In the genomic region with DNA sequence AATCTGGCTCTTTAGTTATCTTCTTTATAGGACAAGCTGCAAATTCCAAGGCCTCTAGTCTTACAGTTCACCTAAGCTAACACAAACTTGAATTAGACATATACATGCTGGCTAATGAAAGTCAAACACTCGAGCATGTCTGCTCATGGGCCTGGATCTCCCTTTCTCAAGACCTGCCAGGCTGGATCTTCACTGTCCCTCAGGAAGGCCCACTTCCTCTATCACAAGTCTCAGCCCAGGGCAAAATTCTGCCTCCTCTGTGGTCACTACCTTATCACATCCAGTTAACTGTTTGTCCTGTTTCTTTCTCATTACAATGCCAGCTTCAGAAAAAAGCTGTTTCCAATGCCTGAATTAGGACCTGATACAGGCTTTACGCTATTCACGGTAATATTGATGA, we compare ENCODE assay signal across 20 mouse cellular contexts. TPM values are rescaled to one million over a fixed set of nuclear protein-coding genes. Genes with fewer than 3 reads are reported as not detected.
DNase-seq lines count a peak whose midpoint lies in the region; ATAC-seq lines count a peak whose summit lies in the region.
"Had no signal": no experiment of that assay in that cellular context is flagged by ENCODE, and none has a peak within 500 bp of the region (broad histone marks: within the 10 kb centered on the region; RNA-seq: fewer than 3 reads in every experiment).

No protein-coding gene starts in this region.

- H3K27ac ChIP-seq in heart, embryonic 11.5 days (ENCODE audit: low read depth, low read length) = peak overlapping the region; percentile 75
- peak overlapping the region; percentile 70 for H3K27ac ChIP-seq in heart, embryonic 15.5 days
- H3K27ac ChIP-seq: embryonic facial prominence, embryonic 10.5 days; forebrain, embryonic 13.5 days; hindbrain, embryonic 13.5 days; hindbrain, postnatal 0 days had no signal

- no peak overlapping the region for H3K4me3 ChIP-seq in heart, embryonic 11.5 days (ENCODE audit: low read depth, low read length)
- no peak overlapping the region for H3K4me3 ChIP-seq in heart, embryonic 15.5 days
- H3K4me3 ChIP-seq: embryonic facial prominence, embryonic 10.5 days; forebrain, embryonic 13.5 days; hindbrain, embryonic 13.5 days had no signal

- H3K4me2 ChIP-seq in heart, embryonic 11.5 days = peak overlapping the region; percentile 43
- H3K4me2 ChIP-seq in heart, embryonic 15.5 days = peak overlapping the region; percentile 1; the same call in 1 of the 2 replicates
- H3K4me2 ChIP-seq: forebrain, embryonic 13.5 days; hindbrain, embryonic 13.5 days had no signal

- no peaks in the 10 kb centered on the region for H3K9me3 ChIP-seq in heart, embryonic 11.5 days (replicated peaks; ENCODE audit: control insufficient read depth, low read length)
- H3K9me3 ChIP-seq in heart, embryonic 15.5 days (replicated peaks) = no peaks in the 10 kb centered on the region
- H3K9me3 ChIP-seq: embryonic facial prominence, embryonic 10.5 days; forebrain, embryonic 13.5 days; hindbrain, embryonic 13.5 days had no signal

- H3K36me3 ChIP-seq in heart, embryonic 11.5 days (ENCODE audit: control insufficient read depth, insufficient read depth, low read length) = no peaks in the 10 kb centered on the region
- H3K36me3 ChIP-seq in heart, embryonic 15.5 days = no peaks in the 10 kb centered on the region
- H3K36me3 ChIP-seq: embryonic facial prominence, embryonic 10.5 days had no signal

- WGBS in heart, embryonic 11.5 days (ENCODE audit: insufficient replicate concordance) = 25% methylated on average over 3 of the region's 3 CpGs
- WGBS in heart, embryonic 15.5 days = 34% methylated on average over 3 of the region's 3 CpGs

- H3K27me3 ChIP-seq in heart, embryonic 11.5 days (ENCODE audit: control insufficient read depth, insufficient read depth, low read length) = no peaks in the 10 kb centered on the region
- no peaks in the 10 kb centered on the region for H3K27me3 ChIP-seq in heart, embryonic 15.5 days
- H3K27me3 ChIP-seq: CH12.LX; forebrain, embryonic 13.5 days; hindbrain, embryonic 13.5 days; Patski had no signal

- no peak for DNase-seq in heart, postnatal 10 days
- DNase-seq in heart, postnatal 4 days = no peak
- DNase-seq in neural tube, embryonic 10.5 days (ENCODE audit: extremely low spot score, low spot score) = no peak
- DNase-seq: adrenal gland, postnatal 14 days; cerebellum, adult 18-20 months; cerebellum, postnatal 36 days; forebrain, postnatal 0 days; gastrocnemius, postnatal 14 days; kidney, adult 11 months; kidney, adult 9 months had no signal

- intact Hi-C loops in heart, postnatal 10 days (cut with DNase I) = no loop called here

- 0 out of 2 replicates have a peak overlapping the region, but pooled peaks have one; percentile 12 for H3K9ac ChIP-seq in heart, embryonic 11.5 days (ENCODE audit: low read depth, low read length)
- no peak overlapping the region for H3K9ac ChIP-seq in heart, embryonic 15.5 days
- H3K9ac ChIP-seq: forebrain, embryonic 13.5 days; forebrain, postnatal 0 days; hindbrain, embryonic 13.5 days had no signal

- no peak for ATAC-seq in heart, embryonic 11.5 days (replicated peaks; ENCODE audit: insufficient number of reproducible peaks, low FRiP score, low TSS enrichment)
- no peak for ATAC-seq in heart, embryonic 15.5 days (replicated peaks; ENCODE audit: insufficient number of reproducible peaks, insufficient read depth, low FRiP score, low read depth)
- peak; percentile 68 for ATAC-seq in granulocyte monocyte progenitor cell, adult 5-6 weeks (replicated peaks; ENCODE audit: poor library complexity, severe bottlenecking)
- ATAC-seq: activated CD4-positive, CD25-positive, alpha-beta regulatory T cell, adult 4 months; forebrain, embryonic 13.5 days; forebrain, postnatal 0 days; hindbrain, postnatal 0 days; Patski had no signal

- H3K4me1 ChIP-seq in heart, embryonic 11.5 days (ENCODE audit: control insufficient read depth, insufficient read depth, low read length) = peaks cover 19% of the 10 kb centered on the region
- H3K4me1 ChIP-seq in heart, embryonic 15.5 days (replicated peaks) = peaks cover 26% of the 10 kb centered on the region

RNA-seq across cellular contexts. Expression of a gene that starts 3.1 kb away (rescaled TPM):
- 14.7 and 15.0 TPM in 2 replicates for polyA plus RNA-seq in heart, embryonic 11.5 days (2014; fragmentation: Nextera tagmentation; extraction: Ambion mirVana)
- 10 to 100 TPM; 12.7 to 15.1 TPM for total RNA-seq in heart, postnatal 10 days (2021)
- polyA plus RNA-seq in heart, embryonic 15.5 days (2015; fragmentation: Nextera tagmentation; extraction: Ambion mirVana) = 18.6 and 20.9 TPM in 2 replicates
- 10 to 100 TPM; 13.2 to 13.4 TPM for total RNA-seq in heart, postnatal 4 days (2021)
- total RNA-seq in granulocyte monocyte progenitor cell, adult 5-6 weeks (2014; fragmentation: Nextera tagmentation) = 2.0 and 2.3 TPM in 2 replicates
- 0.43 TPM in 1 of 2 replicates, not detected in the other for total RNA-seq in granulocyte monocyte progenitor cell, adult 5-6 weeks (2017)

RNA-seq across cellular contexts. Expression of a gene that starts 15.8 kb away (rescaled TPM):
- polyA plus RNA-seq in heart, embryonic 11.5 days (2014; fragmentation: Nextera tagmentation; extraction: Ambion mirVana) = 48.6 and 60.8 TPM in 2 replicates
- 10 to 100 TPM; 30.2 to 36.4 TPM for total RNA-seq in heart, postnatal 10 days (2021)
- 42.5 and 68.5 TPM in 2 replicates for polyA plus RNA-seq in heart, embryonic 15.5 days (2015; fragmentation: Nextera tagmentation; extraction: Ambion mirVana)
- total RNA-seq in heart, postnatal 4 days (2021) = 10 to 100 TPM; 36.6 to 40.0 TPM
- total RNA-seq in granulocyte monocyte progenitor cell, adult 5-6 weeks (2014; fragmentation: Nextera tagmentation) = 18.1 and 19.3 TPM in 2 replicates
- total RNA-seq in granulocyte monocyte progenitor cell, adult 5-6 weeks (2017) = 14.7 and 18.0 TPM in 2 replicates

RNA-seq across cellular contexts. Expression of a gene that starts 24.7 kb away (rescaled TPM):
- polyA plus RNA-seq in heart, embryonic 11.5 days (2014; fragmentation: Nextera tagmentation; extraction: Ambion mirVana) = 85.8 and 88.6 TPM in 2 replicates
- total RNA-seq in heart, postnatal 10 days (2021) = 10 to 100 TPM; 21.0 TPM
- 66.8 and 103 TPM in 2 replicates for polyA plus RNA-seq in heart, embryonic 15.5 days (2015; fragmentation: Nextera tagmentation; extraction: Ambion mirVana)
- 10 to 100 TPM; 20.6 to 21.6 TPM for total RNA-seq in heart, postnatal 4 days (2021)
- total RNA-seq in granulocyte monocyte progenitor cell, adult 5-6 weeks (2014; fragmentation: Nextera tagmentation) = 91.3 and 111 TPM in 2 replicates
- total RNA-seq in granulocyte monocyte progenitor cell, adult 5-6 weeks (2017) = 38.1 and 45.2 TPM in 2 replicates

RNA-seq across cellular contexts. Expression of a gene that starts 27.1 kb away (rescaled TPM):
- 56.6 and 58.9 TPM in 2 replicates for polyA plus RNA-seq in heart, embryonic 11.5 days (2014; fragmentation: Nextera tagmentation; extraction: Ambion mirVana)
- total RNA-seq in heart, postnatal 10 days (2021) = 10 to 100 TPM; 54.5 to 58.6 TPM
- 52.6 and 55.4 TPM in 2 replicates for polyA plus RNA-seq in heart, embryonic 15.5 days (2015; fragmentation: Nextera tagmentation; extraction: Ambion mirVana)
- total RNA-seq in heart, postnatal 4 days (2021) = 10 to 100 TPM; 57.0 to 64.2 TPM
- 39.4 and 44.0 TPM in 2 replicates for total RNA-seq in granulocyte monocyte progenitor cell, adult 5-6 weeks (2014; fragmentation: Nextera tagmentation)
- 17.3 and 17.8 TPM in 2 replicates for total RNA-seq in granulocyte monocyte progenitor cell, adult 5-6 weeks (2017)

RNA-seq across cellular contexts. Expression of a gene that starts 34.3 kb away (rescaled TPM):
- polyA plus RNA-seq in heart, embryonic 11.5 days (2014; fragmentation: Nextera tagmentation; extraction: Ambion mirVana) = 130 TPM in 2 replicates
- 10 to 100 TPM; 62.3 to 70.0 TPM for total RNA-seq in heart, postnatal 10 days (2021)
- polyA plus RNA-seq in heart, embryonic 15.5 days (2015; fragmentation: Nextera tagmentation; extraction: Ambion mirVana) = 81.6 and 97.3 TPM in 2 replicates
- 10 to 100 TPM; 77.5 to 79.6 TPM for total RNA-seq in heart, postnatal 4 days (2021)
- total RNA-seq in granulocyte monocyte progenitor cell, adult 5-6 weeks (2014; fragmentation: Nextera tagmentation) = 294 and 388 TPM in 2 replicates
- total RNA-seq in granulocyte monocyte progenitor cell, adult 5-6 weeks (2017) = 284 and 334 TPM in 2 replicates

Comparison
In these comparisons a context has a peak if more than half of its experiments do, and no peak if none do; other contexts are left out.
1. RNA of a gene that starts 3.1 kb away (total RNA-seq): 12.7 to 15.1 TPM in heart, postnatal 10 days and 13.2 to 13.4 TPM in heart, postnatal 4 days; 0.43 to 2.3 TPM in granulocyte monocyte progenitor cell, adult 5-6 weeks; every median in the first group is over 4 times any median in the second.